Mouse (Mus musculus) liver, postnatal 0 days (tissue): ENCODE measurements at regions not wholly inside any gene's neighbourhood (a gene's known extent, or its start where the extent isn't known, plus 50 kb on each side); places are given as distances from the start of the nearest gene placed in this dataset.

ENCODE experiments used
- ATAC-seq: fragments of 200-750 bp; cut with Nextera tagmentation; 2 replicates; pipeline ENCODE4 v1.8.0; 2017; ENCODE audit warnings: mild to moderate bottlenecking, moderate library complexity
- DNase-seq: peaks from one replicate; pipeline ENCODE4 v3.0.0-alpha.2; 2016
- H3K27ac ChIP-seq: fragments of 300-500 bp; sonication (generic); 2 replicates; pipeline ENCODE4 v1.5.1; 2014; ENCODE audit warnings: antibody characterized with exemption, moderate library complexity, mild to moderate bottlenecking, low read depth
- H3K27me3 ChIP-seq: fragments of 300-500 bp; sonication (generic); 2 replicates; pipeline ENCODE4 v1.6.1; 2014; ENCODE audit warnings: low read length, control low read depth, mixed read lengths; ENCODE audit not compliant: insufficient read depth
- H3K36me3 ChIP-seq: fragments of 300-500 bp; sonication (generic); replicated peaks from 2 replicates; pipeline ENCODE4 v1.6.1; 2014; ENCODE audit warnings: mild to moderate bottlenecking, control low read depth, low read length, moderate library complexity, mixed read lengths; ENCODE audit not compliant: insufficient read depth
- H3K4me1 ChIP-seq: fragments of 300-500 bp; sonication (generic); 2 replicates; pipeline ENCODE4 v1.6.1; 2014; ENCODE audit warnings: antibody characterized with exemption, mild to moderate bottlenecking, control low read depth; ENCODE audit not compliant: insufficient read depth
- H3K4me2 ChIP-seq: fragments of 300-500 bp; sonication (generic); 2 replicates; pipeline ENCODE4 v1.6.1; 2014; ENCODE audit warnings: low read depth, mild to moderate bottlenecking, low read length, moderate library complexity, mixed read lengths
- H3K4me3 ChIP-seq: fragments of 300-500 bp; sonication (generic); 2 replicates; pipeline ENCODE4 v1.5.1; 2014; ENCODE audit warnings: low read depth, low read length
- H3K9ac ChIP-seq: fragments of 300-500 bp; sonication (generic); replicated peaks from 2 replicates; pipeline ENCODE4 v1.6.1; 2014; ENCODE audit warnings: mild to moderate bottlenecking, moderate library complexity
- H3K9me3 ChIP-seq: fragments of 300-500 bp; sonication (generic); 2 replicates; pipeline ENCODE4 v1.6.1; 2016; ENCODE audit warnings: mild to moderate bottlenecking, control low read depth, low read length, mixed read lengths
- CTCF ChIP-seq: sonication (generic); IDR thresholded peaks from 2 replicates; pipeline ENCODE4 v1.5.1; 2016; ENCODE audit warnings: antibody characterized with exemption, low read depth
- EP300 ChIP-seq: IDR thresholded peaks from 2 replicates; pipeline ENCODE4 v1.6.1; 2016; ENCODE audit warnings: antibody characterized with exemption, low read depth, mild to moderate bottlenecking
- WGBS: fragments of 180-500 bp; shearing (Covaris S2); extraction: QIAGEN DNeasy Blood & Tissue Kit; methylation state at CpG from one replicate; pipeline ENCODE4 v1.1.7; 2014; ENCODE audit not compliant: insufficient replicate concordance; 5-methylcytosine and 5-hydroxymethylcytosine counted together

DNA sequence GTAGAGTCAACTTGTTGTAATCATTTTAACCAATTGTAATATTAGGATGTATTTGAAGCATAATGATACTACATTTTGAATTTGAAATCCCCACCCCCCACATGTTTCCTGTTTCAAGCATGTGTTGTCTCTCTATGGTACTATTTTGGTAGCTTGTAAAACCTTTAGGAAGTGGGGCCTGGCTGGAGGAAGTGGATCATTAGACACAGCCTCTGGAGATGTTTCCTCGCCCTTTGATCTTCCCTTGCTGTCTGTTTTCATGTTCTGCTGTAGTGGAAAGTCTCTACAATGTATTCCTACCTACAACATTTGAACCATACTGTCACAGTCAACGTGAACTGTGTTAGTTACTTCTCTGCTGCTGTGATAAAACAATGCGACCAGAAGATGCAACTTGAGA, 105.6 kb downstream of the Rap2a start:
- H3K4me1 ChIP-seq = no peaks in the 10 kb centered on the region
- DNase-seq (no peak), ATAC-seq (no peak)
- no peak overlapping the region for H3K27ac ChIP-seq
- H3K27me3 ChIP-seq = no peaks in the 10 kb centered on the region
- WGBS = 45% methylated on average over 3 of the region's 3 CpGs
- H3K9me3 ChIP-seq = no peaks in the 10 kb centered on the region
- no peak overlapping the region for H3K4me2 ChIP-seq
- no peak overlapping the region for H3K4me3 ChIP-seq
- no peak overlapping the region for H3K9ac ChIP-seq
- TF ChIP-seq CTCF (no peak), EP300 (no peak)
- no peaks in the 10 kb centered on the region for H3K36me3 ChIP-seq

DNA sequence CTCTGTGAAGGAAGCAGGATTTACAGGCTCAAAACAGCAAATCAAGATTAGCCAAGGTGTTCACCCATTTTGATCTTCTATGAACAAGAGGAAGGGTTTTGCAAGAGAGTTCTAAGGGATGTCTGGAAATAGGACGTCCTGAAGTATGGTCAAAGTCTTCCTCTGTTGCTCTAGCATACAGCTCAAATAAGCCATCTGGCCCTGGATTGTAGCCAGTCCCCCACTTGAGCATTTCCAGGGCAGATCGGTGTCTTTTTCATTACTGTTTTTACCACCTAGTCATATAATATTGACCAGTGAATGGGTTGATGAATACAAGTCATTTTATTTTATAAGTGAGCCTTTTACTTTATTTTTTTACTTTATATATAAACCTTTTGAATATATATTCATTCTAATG, 113.9 kb downstream of the Rap2a start:
- Histone ChIP-seq H3K4me1 (no peaks in the 10 kb centered on the region), H3K27ac (no peak overlapping the region), H3K9ac (no peak overlapping the region), H3K4me3 (no peak overlapping the region), H3K4me2 (no peak overlapping the region), H3K36me3 (no peaks in the 10 kb centered on the region), H3K27me3 (no peaks in the 10 kb centered on the region), H3K9me3 (no peaks in the 10 kb centered on the region)
- WGBS = 70% methylated on average over 2 of the region's 2 CpGs
- DNase-seq (no peak), ATAC-seq (no peak)
- TF ChIP-seq EP300 (no peak), CTCF (no peak)

DNA sequence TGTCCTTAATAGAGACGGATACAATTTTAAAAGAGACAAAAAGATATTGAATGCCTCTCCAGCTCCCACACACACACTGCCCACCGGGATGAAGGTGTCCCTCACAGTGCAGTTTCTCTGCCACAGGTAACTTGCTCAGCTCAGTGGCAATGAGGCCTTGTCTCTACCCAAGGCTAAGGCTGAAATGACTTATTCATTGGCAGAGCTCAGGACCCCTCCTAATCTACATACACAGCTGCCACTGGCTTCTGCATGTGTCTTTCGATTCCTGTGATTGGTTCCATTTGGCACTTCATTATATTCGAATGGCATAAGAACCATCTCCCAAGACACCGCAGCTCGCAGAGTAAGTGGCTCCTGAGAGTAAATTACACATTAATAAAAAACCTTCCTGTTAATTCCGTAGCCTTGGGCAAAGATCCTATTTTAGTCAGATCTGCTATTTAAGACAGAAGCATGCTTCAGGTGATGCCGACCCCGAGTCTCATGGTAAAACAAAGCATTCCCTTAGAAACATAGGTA, 122.2 kb downstream of the Rap2a start:
- no peak for ATAC-seq
- H3K36me3 ChIP-seq = no peaks in the 10 kb centered on the region
- no peak overlapping the region for H3K4me3 ChIP-seq
- no peak for DNase-seq
- no peak overlapping the region for H3K4me2 ChIP-seq
- H3K9ac ChIP-seq = no peak overlapping the region
- no peaks in the 10 kb centered on the region for H3K4me1 ChIP-seq
- no peaks in the 10 kb centered on the region for H3K27me3 ChIP-seq
- H3K27ac ChIP-seq = no peak overlapping the region
- 81% methylated on average over 9 of the region's 9 CpGs for WGBS
- H3K9me3 ChIP-seq = no peaks in the 10 kb centered on the region
- no peak for TF ChIP-seq EP300
- TF ChIP-seq CTCF = no peak

DNA sequence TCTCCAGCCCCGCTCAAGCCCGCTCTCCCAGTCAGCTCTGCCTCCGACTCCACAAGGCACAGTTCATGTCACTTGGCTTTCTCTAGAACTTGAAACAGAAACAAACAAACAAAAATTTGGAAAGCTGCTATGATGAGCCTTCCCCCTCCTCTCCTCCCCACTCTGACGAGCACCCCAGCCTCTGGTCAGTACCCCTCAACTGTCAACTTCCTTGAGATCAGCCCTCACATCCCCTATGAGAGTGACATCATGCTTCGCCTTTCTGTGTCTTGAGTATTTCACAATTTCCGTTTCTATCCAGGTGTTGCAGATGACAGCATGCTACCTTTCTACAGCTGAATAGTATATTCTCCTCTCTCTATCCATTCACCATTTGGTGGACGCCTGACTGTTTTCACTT, 123.3 kb downstream of the Rap2a start:
- H3K4me1 ChIP-seq = no peaks in the 10 kb centered on the region
- no peak overlapping the region for H3K4me2 ChIP-seq
- no peak overlapping the region for H3K27ac ChIP-seq
- H3K9me3 ChIP-seq = no peaks in the 10 kb centered on the region
- H3K4me3 ChIP-seq = no peak overlapping the region
- ATAC-seq = no peak
- WGBS = 73% methylated on average over 7 of the region's 7 CpGs
- H3K27me3 ChIP-seq = no peaks in the 10 kb centered on the region
- no peak for DNase-seq
- no peaks in the 10 kb centered on the region for H3K36me3 ChIP-seq
- no peak overlapping the region for H3K9ac ChIP-seq
- TF ChIP-seq CTCF = no peak
- TF ChIP-seq EP300 = no peak

DNA sequence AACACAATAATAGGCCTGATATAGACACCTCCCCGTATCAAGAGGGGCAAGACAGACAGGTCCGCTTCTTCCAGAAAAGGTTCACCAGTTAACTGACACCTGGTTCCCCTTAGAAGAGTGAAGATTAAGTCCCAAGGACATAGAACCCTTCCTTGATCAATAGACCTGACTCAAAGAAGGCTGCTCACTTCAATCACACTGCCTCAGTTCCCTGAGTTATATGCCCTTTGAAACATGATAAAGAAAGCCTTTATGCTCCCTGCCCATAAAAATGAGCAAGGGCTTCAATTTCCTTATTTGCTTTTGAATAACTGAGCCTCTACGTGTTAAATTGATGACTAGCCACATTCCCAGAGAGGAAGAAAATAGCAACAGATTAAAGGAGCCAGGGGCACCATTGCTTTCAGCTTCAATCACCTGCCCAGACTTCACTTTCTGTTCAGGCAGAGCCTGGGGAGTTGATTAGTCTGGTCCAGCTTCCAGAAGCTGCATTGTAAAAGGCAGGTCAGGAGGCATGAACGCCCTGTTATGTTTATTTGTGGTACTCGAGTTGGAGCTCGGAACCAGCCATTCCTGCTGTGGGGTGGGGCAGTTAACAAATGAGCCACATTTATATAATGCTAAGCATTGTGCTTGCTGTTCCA, 125.7 kb downstream of the Rap2a start:
- Histone ChIP-seq H3K4me2 (no peak overlapping the region), H3K4me3 (no peak overlapping the region), H3K27ac (no peak overlapping the region), H3K9ac (no peak overlapping the region), H3K36me3 (no peaks in the 10 kb centered on the region), H3K4me1 (no peaks in the 10 kb centered on the region), H3K9me3 (no peaks in the 10 kb centered on the region), H3K27me3 (no peaks in the 10 kb centered on the region)
- no peak for DNase-seq
- 67% methylated on average over 6 of the region's 6 CpGs for WGBS
- ATAC-seq = no peak
- TF ChIP-seq CTCF (no peak), EP300 (no peak)

DNA sequence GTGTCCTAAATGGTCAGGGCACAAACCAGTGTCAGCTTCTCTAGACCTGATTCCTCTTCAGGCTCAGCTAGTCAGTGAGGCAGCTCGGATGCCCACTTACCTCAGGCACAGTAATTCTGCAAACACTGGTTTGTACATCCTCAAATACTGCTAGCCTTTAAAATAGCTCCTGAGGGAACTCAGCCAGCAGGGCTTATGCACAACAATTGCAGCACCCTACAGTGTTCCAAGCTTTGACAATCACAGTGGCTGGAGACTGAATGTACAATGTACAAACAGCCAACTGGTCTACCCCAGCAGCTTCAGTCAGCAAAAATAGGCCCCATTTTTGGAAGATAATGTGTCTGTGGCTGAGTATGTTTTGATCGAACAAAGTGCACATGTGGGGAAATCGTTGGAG, 129.6 kb downstream of the Rap2a start:
- ATAC-seq (no peak), DNase-seq (no peak)
- H3K27ac ChIP-seq = no peak overlapping the region
- no peaks in the 10 kb centered on the region for H3K9me3 ChIP-seq
- no peak overlapping the region for H3K9ac ChIP-seq
- H3K36me3 ChIP-seq = no peaks in the 10 kb centered on the region
- H3K4me3 ChIP-seq = no peak overlapping the region
- H3K4me2 ChIP-seq = no peak overlapping the region
- no peaks in the 10 kb centered on the region for H3K4me1 ChIP-seq
- no peak for TF ChIP-seq CTCF
- TF ChIP-seq EP300 = no peak
- 78% methylated on average over 3 of the region's 3 CpGs for WGBS
- H3K27me3 ChIP-seq = no peaks in the 10 kb centered on the region

DNA sequence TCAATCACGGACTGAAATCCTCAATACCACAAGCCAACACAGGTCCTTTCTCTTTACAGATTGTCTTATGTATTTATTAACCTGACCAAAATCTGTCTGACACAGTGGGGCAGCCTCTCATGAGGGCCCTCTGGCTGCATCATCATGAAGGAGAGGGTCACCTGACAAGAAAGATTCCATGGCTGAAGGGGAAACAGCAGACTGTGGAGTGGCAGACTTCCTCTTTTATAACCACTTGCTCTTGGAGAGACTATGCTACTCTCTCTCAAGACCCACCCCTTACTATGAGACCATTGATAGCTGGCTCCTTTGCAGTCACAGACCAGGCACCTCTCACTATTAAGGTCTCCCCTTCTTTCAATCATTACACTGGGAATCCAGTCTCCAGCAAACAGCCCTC, 133.1 kb downstream of the Rap2a start:
- 86% methylated on average over 1 of the region's 1 CpGs for WGBS
- no peak for ATAC-seq
- H3K9ac ChIP-seq = no peak overlapping the region
- no peaks in the 10 kb centered on the region for H3K4me1 ChIP-seq
- H3K4me2 ChIP-seq = no peak overlapping the region
- no peaks in the 10 kb centered on the region for H3K9me3 ChIP-seq
- H3K27me3 ChIP-seq = no peaks in the 10 kb centered on the region
- H3K36me3 ChIP-seq = no peaks in the 10 kb centered on the region
- no peak overlapping the region for H3K27ac ChIP-seq
- no peak for DNase-seq
- H3K4me3 ChIP-seq = no peak overlapping the region
- no peak for TF ChIP-seq CTCF
